Mouse (Mus musculus): Measurements from ENCODE around the gene Insyn1. TPM values are rescaled to one million over a fixed set of nuclear protein-coding genes. Genes with fewer than 3 reads are reported as not detected.

Gene Insyn1
- polyA plus RNA-seq, 1 experiment from 2014 or later = 1.6 TPM

GRCm38 (mm10) chr9:58447997-58448595 lies 40.3 kb upstream of the Insyn1 start:
- ATAC-seq (replicated peaks; ENCODE audit: insufficient number of reproducible peaks, low FRiP score, low TSS enrichment) = no peak
- H3K4me3 ChIP-seq (ENCODE audit: low read depth, low read length) = no peak overlapping the region
- no peak overlapping the region for H3K4me2 ChIP-seq
- H3K9me3 ChIP-seq (replicated peaks; ENCODE audit: control insufficient read depth, low read length) = no peaks in the 10 kb centered on the region
- 57% methylated on average over 12 of the region's 12 CpGs for WGBS (ENCODE audit: insufficient replicate concordance)
- H3K9ac ChIP-seq (ENCODE audit: low read depth, low read length) = no peak overlapping the region
- no peaks in the 10 kb centered on the region for H3K4me1 ChIP-seq (ENCODE audit: control insufficient read depth, insufficient read depth, low read length)
- no peaks in the 10 kb centered on the region for H3K36me3 ChIP-seq (ENCODE audit: control insufficient read depth, insufficient read depth, low read length)
- H3K27me3 ChIP-seq (ENCODE audit: control insufficient read depth, insufficient read depth, low read length) = no peaks in the 10 kb centered on the region
- no peak overlapping the region for H3K27ac ChIP-seq (ENCODE audit: low read depth, low read length)

GRCm38 (mm10) chr9:58449526-58449925 lies 38.9 kb upstream of the Insyn1 start:
- Histone ChIP-seq H3K9me3 (replicated peaks; ENCODE audit: control insufficient read depth, low read length) (no peaks in the 10 kb centered on the region), H3K4me1 (ENCODE audit: control insufficient read depth, insufficient read depth, low read length) (no peaks in the 10 kb centered on the region), H3K36me3 (ENCODE audit: control insufficient read depth, insufficient read depth, low read length) (no peaks in the 10 kb centered on the region), H3K27ac (ENCODE audit: low read depth, low read length) (no peak overlapping the region), H3K27me3 (ENCODE audit: control insufficient read depth, insufficient read depth, low read length) (no peaks in the 10 kb centered on the region), H3K4me2 (no peak overlapping the region), H3K9ac (ENCODE audit: low read depth, low read length) (no peak overlapping the region), H3K4me3 (ENCODE audit: low read depth, low read length) (no peak overlapping the region)
- ATAC-seq (replicated peaks; ENCODE audit: insufficient number of reproducible peaks, low FRiP score, low TSS enrichment) = no peak
- 51% methylated on average over 3 of the region's 3 CpGs for WGBS (ENCODE audit: insufficient replicate concordance)

GRCm38 (mm10) chr9:58453791-58454378 lies 34.5 kb upstream of the Insyn1 start:
- Histone ChIP-seq H3K4me2 (no peak overlapping the region), H3K4me1 (ENCODE audit: control insufficient read depth, insufficient read depth, low read length) (no peaks in the 10 kb centered on the region), H3K4me3 (ENCODE audit: low read depth, low read length) (no peak overlapping the region), H3K27me3 (ENCODE audit: control insufficient read depth, insufficient read depth, low read length) (no peaks in the 10 kb centered on the region), H3K36me3 (ENCODE audit: control insufficient read depth, insufficient read depth, low read length) (no peaks in the 10 kb centered on the region), H3K27ac (ENCODE audit: low read depth, low read length) (no peak overlapping the region), H3K9me3 (replicated peaks; ENCODE audit: control insufficient read depth, low read length) (no peaks in the 10 kb centered on the region), H3K9ac (ENCODE audit: low read depth, low read length) (no peak overlapping the region)
- 61% methylated on average over 5 of the region's 5 CpGs for WGBS (ENCODE audit: insufficient replicate concordance)
- no peak for ATAC-seq (replicated peaks; ENCODE audit: insufficient number of reproducible peaks, low FRiP score, low TSS enrichment)

GRCm38 (mm10) chr9:58454886-58455285 lies 33.5 kb upstream of the Insyn1 start:
- no peak for ATAC-seq (replicated peaks; ENCODE audit: insufficient number of reproducible peaks, low FRiP score, low TSS enrichment)
- Histone ChIP-seq H3K27me3 (ENCODE audit: control insufficient read depth, insufficient read depth, low read length) (no peaks in the 10 kb centered on the region), H3K9ac (ENCODE audit: low read depth, low read length) (no peak overlapping the region), H3K4me1 (ENCODE audit: control insufficient read depth, insufficient read depth, low read length) (no peaks in the 10 kb centered on the region), H3K27ac (ENCODE audit: low read depth, low read length) (no peak overlapping the region), H3K4me3 (ENCODE audit: low read depth, low read length) (no peak overlapping the region), H3K9me3 (replicated peaks; ENCODE audit: control insufficient read depth, low read length) (no peaks in the 10 kb centered on the region), H3K36me3 (ENCODE audit: control insufficient read depth, insufficient read depth, low read length) (no peaks in the 10 kb centered on the region), H3K4me2 (no peak overlapping the region)
- 37% methylated on average over 3 of the region's 3 CpGs for WGBS (ENCODE audit: insufficient replicate concordance)

- no peak overlapping the region for H3K4me2 ChIP-seq
- no peaks in the 10 kb centered on the region for H3K4me1 ChIP-seq (ENCODE audit: control insufficient read depth, insufficient read depth, low read length)
- no peaks in the 10 kb centered on the region for H3K9me3 ChIP-seq (replicated peaks; ENCODE audit: control insufficient read depth, low read length)
- H3K9ac ChIP-seq (ENCODE audit: low read depth, low read length) = no peak overlapping the region
- ATAC-seq (replicated peaks; ENCODE audit: insufficient number of reproducible peaks, low FRiP score, low TSS enrichment) = no peak
- no peaks in the 10 kb centered on the region for H3K36me3 ChIP-seq (ENCODE audit: control insufficient read depth, insufficient read depth, low read length)
- no peaks in the 10 kb centered on the region for H3K27me3 ChIP-seq (ENCODE audit: control insufficient read depth, insufficient read depth, low read length)
- no peak overlapping the region for H3K4me3 ChIP-seq (ENCODE audit: low read depth, low read length)
- WGBS (ENCODE audit: insufficient replicate concordance) = 30% methylated on average over 13 of the region's 13 CpGs
- no peak overlapping the region for H3K27ac ChIP-seq (ENCODE audit: low read depth, low read length)
Observed at GRCm38 (mm10) chr9:58455798-58456197, 32.6 kb upstream of the Insyn1 start.

- no peak for ATAC-seq (replicated peaks; ENCODE audit: insufficient number of reproducible peaks, low FRiP score, low TSS enrichment)
- Histone ChIP-seq H3K9me3 (replicated peaks; ENCODE audit: control insufficient read depth, low read length) (no peaks in the 10 kb centered on the region), H3K27me3 (ENCODE audit: control insufficient read depth, insufficient read depth, low read length) (no peaks in the 10 kb centered on the region), H3K27ac (ENCODE audit: low read depth, low read length) (no peak overlapping the region), H3K36me3 (ENCODE audit: control insufficient read depth, insufficient read depth, low read length) (no peaks in the 10 kb centered on the region), H3K4me2 (no peak overlapping the region), H3K4me3 (ENCODE audit: low read depth, low read length) (no peak overlapping the region), H3K9ac (ENCODE audit: low read depth, low read length) (no peak overlapping the region), H3K4me1 (ENCODE audit: control insufficient read depth, insufficient read depth, low read length) (no peaks in the 10 kb centered on the region)
- 64% methylated on average over 7 of the region's 7 CpGs for WGBS (ENCODE audit: insufficient replicate concordance)
Observed at GRCm38 (mm10) chr9:58457481-58457955, 30.9 kb upstream of the Insyn1 start.

GRCm38 (mm10) chr9:58458341-58458740 lies 30.1 kb upstream of the Insyn1 start:
- Histone ChIP-seq H3K4me1 (ENCODE audit: control insufficient read depth, insufficient read depth, low read length) (no peaks in the 10 kb centered on the region), H3K27ac (ENCODE audit: low read depth, low read length) (no peak overlapping the region), H3K36me3 (ENCODE audit: control insufficient read depth, insufficient read depth, low read length) (no peaks in the 10 kb centered on the region), H3K4me3 (ENCODE audit: low read depth, low read length) (no peak overlapping the region), H3K27me3 (ENCODE audit: control insufficient read depth, insufficient read depth, low read length) (no peaks in the 10 kb centered on the region), H3K9me3 (replicated peaks; ENCODE audit: control insufficient read depth, low read length) (no peaks in the 10 kb centered on the region), H3K4me2 (no peak overlapping the region), H3K9ac (ENCODE audit: low read depth, low read length) (no peak overlapping the region)
- 73% methylated on average over 3 of the region's 3 CpGs for WGBS (ENCODE audit: insufficient replicate concordance)
- no peak for ATAC-seq (replicated peaks; ENCODE audit: insufficient number of reproducible peaks, low FRiP score, low TSS enrichment)

GRCm38 (mm10) chr9:58458856-58459553 lies 29.4 kb upstream of the Insyn1 start:
- Histone ChIP-seq H3K4me1 (ENCODE audit: control insufficient read depth, insufficient read depth, low read length) (no peaks in the 10 kb centered on the region), H3K27ac (ENCODE audit: low read depth, low read length) (no peak overlapping the region), H3K27me3 (ENCODE audit: control insufficient read depth, insufficient read depth, low read length) (no peaks in the 10 kb centered on the region), H3K36me3 (ENCODE audit: control insufficient read depth, insufficient read depth, low read length) (no peaks in the 10 kb centered on the region), H3K9ac (ENCODE audit: low read depth, low read length) (no peak overlapping the region), H3K4me3 (ENCODE audit: low read depth, low read length) (no peak overlapping the region), H3K9me3 (replicated peaks; ENCODE audit: control insufficient read depth, low read length) (no peaks in the 10 kb centered on the region), H3K4me2 (no peak overlapping the region)
- no peak for ATAC-seq (replicated peaks; ENCODE audit: insufficient number of reproducible peaks, low FRiP score, low TSS enrichment)
- WGBS (ENCODE audit: insufficient replicate concordance) = 75% methylated on average over 6 of the region's 6 CpGs

All from heart, embryonic 11.5 days (tissue).